Mouse (Mus musculus): ENCODE measurements at regions not wholly inside any gene's neighbourhood (a gene's known extent, or its start where the extent isn't known, plus 50 kb on each side); places are given as distances from the start of the nearest gene placed in this dataset.

DNA sequence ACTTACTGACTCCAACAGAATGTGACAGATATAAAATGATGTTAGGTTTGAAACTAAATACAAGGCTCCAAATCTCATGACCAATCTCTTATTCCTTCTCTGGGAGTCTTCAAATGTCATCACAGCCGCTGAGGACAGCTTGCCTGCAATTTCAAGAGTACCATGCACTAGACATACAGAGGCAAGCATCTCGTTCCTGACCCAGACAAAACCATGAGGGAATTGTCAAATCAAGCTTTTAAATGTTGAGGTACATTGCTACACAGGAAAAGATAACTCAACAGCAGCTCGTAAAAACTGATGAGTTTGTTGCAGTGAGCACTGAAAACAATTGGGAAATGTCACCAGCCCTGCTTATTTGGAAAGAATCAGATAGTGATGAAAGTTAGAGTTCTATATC lies 397.0 kb downstream of the Rapgef2 start:
- TF ChIP-seq EP300 (IDR thresholded peaks at IDR 0.05; ENCODE audit: low read depth) (no peak), CTCF (IDR thresholded peaks at IDR 0.05; ENCODE audit: low read depth) (no peak)
